Mouse (Mus musculus) spleen, adult 2 months (tissue): Measurements from ENCODE around the gene Selenoi. TPM values are rescaled to one million over a fixed set of nuclear protein-coding genes. Genes with fewer than 3 reads are reported as not detected.

Experiments
- DNase-seq, 2 experiments: peaks; one replicate each; pipeline versions ENCODE4 v3.0.0 to v3.0.0-alpha.2; 2012 to 2021; ENCODE audit warnings: low spot score in 2 of 2, low read depth in 1 of 2
- H3K27ac ChIP-seq: fragments of 200-500 bp; 2 replicates; pipeline ENCODE4 v1.5.1; 2012; ENCODE audit warnings: low read length, inconsistent platforms; ENCODE audit not compliant: insufficient read depth
- H3K27me3 ChIP-seq: fragments of 200-500 bp; 2 replicates; pipeline ENCODE4 v1.6.1; 2012; ENCODE audit warnings: mild to moderate bottlenecking, moderate library complexity, low read length, inconsistent platforms; ENCODE audit not compliant: control insufficient read depth, insufficient read depth
- H3K36me3 ChIP-seq: fragments of 200-500 bp; 2 replicates; pipeline ENCODE4 v1.6.1; 2012; ENCODE audit warnings: mild to moderate bottlenecking, low read length, inconsistent platforms; ENCODE audit not compliant: control insufficient read depth, insufficient read depth
- H3K4me1 ChIP-seq: fragments of 200-500 bp; 2 replicates; pipeline ENCODE4 v1.6.1; 2011; ENCODE audit warnings: inconsistent platforms; ENCODE audit not compliant: control insufficient read depth, insufficient read depth, insufficient read length
- H3K4me3 ChIP-seq: fragments of 200-500 bp; 2 replicates; pipeline ENCODE4 v1.5.1; 2011; ENCODE audit warnings: mild to moderate bottlenecking, inconsistent platforms; ENCODE audit not compliant: insufficient read depth, insufficient read length; ENCODE audit errors: extremely low read depth
- CTCF ChIP-seq: fragments of 200-500 bp; IDR thresholded peaks from 2 replicates; pipeline ENCODE4 v1.5.1; 2011; ENCODE audit warnings: mild to moderate bottlenecking, inconsistent platforms; ENCODE audit not compliant: insufficient read depth, insufficient read length, insufficient replicate concordance; ENCODE audit errors: extremely low read depth
- POLR2A ChIP-seq: fragments of 200-500 bp; IDR thresholded peaks from 2 replicates; pipeline ENCODE4 v1.6.1; 2011; ENCODE audit warnings: low read depth, low read length, inconsistent platforms
- WGBS: fragments of 180-500 bp; shearing (Covaris S2); methylation state at CpG from one replicate; pipeline ENCODE4 v1.1.7; 2018; 5-methylcytosine and 5-hydroxymethylcytosine counted together
- polyA plus RNA-seq: library from polyadenylated mRNA; depleted of rRNA; stranded (reverse); fragments of >200 nt; gene quantifications from 2 replicates; pipeline ENCODE4 v1.2.3, GENCODE M21; 2012

Gene Selenoi
- polyA plus RNA-seq, 1 experiment, result 16.1 TPM

DNA sequence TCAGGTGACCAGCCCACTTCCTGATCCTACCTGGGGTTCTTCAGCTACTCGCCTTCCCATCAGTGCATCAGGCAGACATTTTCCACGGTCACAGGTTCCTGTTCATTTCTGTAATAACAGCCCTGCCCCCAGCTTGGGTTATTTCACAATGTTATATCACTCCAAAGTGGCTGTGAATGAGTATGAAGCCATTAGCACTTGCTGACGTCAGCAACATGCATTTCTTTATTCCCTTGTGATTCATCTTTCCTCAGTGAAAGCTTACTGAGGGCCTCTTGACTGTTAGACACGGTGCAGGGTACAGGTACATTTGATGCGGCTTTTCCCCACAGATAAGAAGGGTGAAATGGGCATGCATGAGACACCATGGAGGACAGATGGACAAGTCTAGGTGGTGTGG is 16.4 kb upstream of the Selenoi start:
- TF ChIP-seq CTCF (no peak), POLR2A (no peak)
- H3K27ac ChIP-seq, result no peak overlapping the region
- no peaks in the 10 kb centered on the region for H3K27me3 ChIP-seq
- 59% methylated on average over 5 of the region's 5 CpGs for WGBS
- H3K4me3 ChIP-seq, result no peak overlapping the region
- H3K4me1 ChIP-seq, result no peaks in the 10 kb centered on the region
- no peaks in the 10 kb centered on the region for H3K36me3 ChIP-seq
- DNase-seq, result no peak

DNA sequence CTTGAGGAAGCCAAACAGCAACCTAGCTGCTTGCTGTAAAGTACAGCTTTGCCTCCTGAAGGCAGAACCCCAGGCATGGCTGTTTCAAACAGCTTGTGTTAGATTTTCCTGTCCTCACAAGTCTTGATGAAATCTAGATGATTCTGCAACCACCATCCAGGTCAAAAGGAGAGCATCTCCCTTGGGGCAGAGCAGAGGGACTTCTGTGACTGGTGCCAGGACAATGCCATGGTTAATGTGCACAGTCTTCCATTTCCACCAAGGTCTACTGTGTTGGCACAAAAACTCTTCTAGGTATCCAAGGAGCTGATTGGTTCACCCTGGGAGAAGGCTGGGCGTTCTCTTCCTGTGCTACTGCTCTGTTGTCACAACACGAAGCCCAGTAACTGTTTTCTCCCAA is 12.7 kb upstream of the Selenoi start:
- no peaks in the 10 kb centered on the region for H3K4me1 ChIP-seq
- TF ChIP-seq POLR2A (no peak), CTCF (no peak)
- H3K36me3 ChIP-seq, result no peaks in the 10 kb centered on the region
- no peak for DNase-seq
- H3K27me3 ChIP-seq, result no peaks in the 10 kb centered on the region
- no peak overlapping the region for H3K27ac ChIP-seq
- WGBS, result 78% methylated on average over 2 of the region's 2 CpGs
- no peak overlapping the region for H3K4me3 ChIP-seq

DNA sequence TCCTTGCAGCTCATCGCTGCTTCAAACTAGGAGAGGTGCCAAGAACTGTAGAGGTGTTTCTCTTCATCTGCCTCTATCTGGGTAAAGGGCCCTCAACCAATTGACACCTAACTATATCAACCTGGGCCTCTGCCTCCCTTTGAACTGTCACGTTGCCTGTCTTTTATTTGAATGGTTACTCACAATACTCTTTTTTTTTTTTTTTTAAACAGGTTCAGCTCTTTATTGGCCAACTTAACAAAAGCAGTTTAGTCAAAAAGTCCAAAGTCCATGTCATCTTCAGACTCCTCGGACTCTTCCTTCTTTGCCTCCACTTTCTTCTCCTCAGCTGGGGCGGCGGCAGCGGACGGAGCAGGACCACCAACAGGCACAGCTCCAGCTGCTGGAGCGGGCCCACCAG is 11.7 kb upstream of the Selenoi start:
- no peaks in the 10 kb centered on the region for H3K4me1 ChIP-seq
- no peaks in the 10 kb centered on the region for H3K27me3 ChIP-seq
- DNase-seq, result no peak
- no peak overlapping the region for H3K4me3 ChIP-seq
- TF ChIP-seq POLR2A, result no peak
- TF ChIP-seq CTCF, result no peak
- 91% methylated on average over 8 of the region's 8 CpGs for WGBS
- H3K36me3 ChIP-seq, result no peaks in the 10 kb centered on the region
- no peak overlapping the region for H3K27ac ChIP-seq

GRCm38 (mm10) chr5:30222681-30223080 is 9.7 kb upstream of the Selenoi start:
- H3K27me3 ChIP-seq, result no peaks in the 10 kb centered on the region
- H3K4me3 ChIP-seq, result no peak overlapping the region
- 98% methylated on average over 8 of the region's 8 CpGs for WGBS
- H3K27ac ChIP-seq, result no peak overlapping the region
- no peaks in the 10 kb centered on the region for H3K36me3 ChIP-seq
- no peaks in the 10 kb centered on the region for H3K4me1 ChIP-seq
- no peak for DNase-seq
- no peak for TF ChIP-seq POLR2A
- no peak for TF ChIP-seq CTCF

DNA sequence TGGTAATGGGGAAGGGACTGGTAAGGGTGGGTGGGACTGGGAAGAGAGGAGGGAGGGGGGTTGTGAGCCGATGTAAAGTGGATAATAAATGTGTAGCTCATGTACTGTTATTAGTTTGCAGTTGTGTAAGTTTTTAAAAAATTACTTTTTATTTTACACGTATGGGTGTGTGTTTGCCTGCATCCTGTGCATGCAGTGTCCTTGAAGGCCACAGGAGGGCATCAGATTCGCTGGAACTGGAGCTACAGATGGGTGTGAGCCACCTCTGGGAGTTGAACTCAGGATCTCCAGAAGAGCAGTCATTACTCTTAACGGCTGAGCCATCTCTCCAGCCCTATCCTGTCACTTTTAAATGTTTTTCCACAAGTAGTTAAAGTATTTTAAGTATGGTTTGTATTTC is 1.5 kb upstream of the Selenoi start:
- DNase-seq, result peak in 1 of 2 experiments; percentile 41

DNA sequence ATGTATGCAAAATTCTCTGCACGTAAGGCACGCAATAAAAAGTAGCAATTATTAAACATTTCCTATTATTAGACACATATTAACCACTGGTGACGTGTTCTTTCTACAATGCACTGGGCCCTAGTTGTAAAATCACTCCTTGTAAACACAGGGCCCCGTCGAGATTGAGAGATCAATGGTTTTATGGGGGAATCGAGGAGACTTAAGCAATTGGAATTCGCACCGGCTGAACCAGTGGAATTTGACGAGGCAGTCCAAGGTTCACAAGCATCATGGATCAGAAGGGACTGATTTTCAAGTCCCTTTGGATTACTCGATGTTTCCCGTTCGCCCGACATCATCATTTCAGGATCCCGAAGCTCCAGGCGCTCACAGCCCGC is 500 bp upstream of the Selenoi start:
- Histone ChIP-seq H3K36me3 (no peaks in the 10 kb centered on the region), H3K4me3 (peak overlapping the region; percentile 69), H3K4me1 (no peaks in the 10 kb centered on the region; the same call in 1 of the 2 replicates), H3K27ac (no peak overlapping the region), H3K27me3 (no peaks in the 10 kb centered on the region)
- no peak for DNase-seq
- WGBS, result 35% methylated on average over 16 of the region's 16 CpGs
- TF ChIP-seq CTCF (no peak), POLR2A (no peak)

More for the DNA sequence above, 1.5 kb upstream of the Selenoi start:
- TF ChIP-seq POLR2A, result no peak
- peak; percentile 28; the same call in 1 of the 2 replicates for TF ChIP-seq CTCF
- Histone ChIP-seq H3K27ac (no peak overlapping the region), H3K4me3 (no peak overlapping the region), H3K27me3 (no peaks in the 10 kb centered on the region), H3K4me1 (no peaks in the 10 kb centered on the region; the same call in 1 of the 2 replicates), H3K36me3 (no peaks in the 10 kb centered on the region)
- WGBS, result 66% methylated on average over 4 of the region's 4 CpGs

GRCm38 (mm10) chr5:30233042-30233441 is 661 bp downstream of the Selenoi start:
- Histone ChIP-seq H3K27ac (no peak overlapping the region), H3K4me1 (no peaks in the 10 kb centered on the region; the same call in 1 of the 2 replicates), H3K27me3 (no peaks in the 10 kb centered on the region), H3K4me3 (peak overlapping the region; percentile 73), H3K36me3 (no peaks in the 10 kb centered on the region)
- DNase-seq, result no peak
- no peak for TF ChIP-seq POLR2A
- no peak for TF ChIP-seq CTCF
- 4% methylated on average over 15 of the region's 15 CpGs for WGBS
